Mouse (Mus musculus) erythroid progenitor cell, adult 5-6 weeks (primary cell): Measurements from ENCODE around the gene Sag. TPM values are rescaled to one million over a fixed set of nuclear protein-coding genes. Genes with fewer than 3 reads are reported as not detected.

Experiments used
- ATAC-seq: replicated peaks from 2 replicates; pipeline ENCODE4 v1.8.0; 2016; ENCODE audit warnings: moderate number of reproducible peaks, mild to moderate bottlenecking, moderate TSS enrichment, inconsistent platforms; ENCODE audit not compliant: poor library complexity, low FRiP score, severe bottlenecking
- total RNA-seq, 2 experiments: library from RNA; stranded (forward) in 1 of 2; stranded (reverse) in 1 of 2; fragments of 150-400 nt in 1 of 2; fragments of 186-747, 209-891 nt in 1 of 2; gene quantifications; 2 replicates each; pipeline versions ENCODE4 v1.2.3 to v1.2.4; 2015 to 2017; ENCODE audit warnings: low replicate concordance in 2 of 2

Sag gene
- total RNA-seq, 2 experiments from 2014 or later = 1.7 TPM; not detected in 1

- no peak for ATAC-seq
Measured at GRCm38 (mm10) chr1:87882554-87882953, 79.1 kb downstream of the Sag start.

- no peak for ATAC-seq
Measured at GRCm38 (mm10) chr1:87890960-87891359, 87.5 kb downstream of the Sag start.

- no peak for ATAC-seq
Measured at GRCm38 (mm10) chr1:87891634-87892033, 88.2 kb downstream of the Sag start.

GRCm38 (mm10) chr1:87892499-87892898, 89.0 kb downstream of the Sag start:
- ATAC-seq = no peak

GRCm38 (mm10) chr1:87893414-87893813, 89.9 kb downstream of the Sag start:
- ATAC-seq = no peak

Other genes with a start within 250 kb of the Sag start
- gene Ngef, start 229.8 kb upstream of the Sag start, total RNA-seq (2015; ENCODE audit: low replicate concordance) = not detected in 2 replicates
- gene Ngef, start 229.8 kb upstream of the Sag start, total RNA-seq (2017; ENCODE audit: low replicate concordance) = not detected in 2 replicates
- 23.1 and 27.0 TPM in 2 replicates for gene Inpp5d, start 183.4 kb upstream of the Sag start, total RNA-seq (2015; ENCODE audit: low replicate concordance)
- gene Inpp5d, start 183.4 kb upstream of the Sag start, total RNA-seq (2017; ENCODE audit: low replicate concordance) = 15.1 TPM in 2 replicates
- gene Atg16l1, start 47.8 kb upstream of the Sag start, total RNA-seq (2015; ENCODE audit: low replicate concordance) = 30.2 and 44.0 TPM in 2 replicates
- 79.1 and 166 TPM in 2 replicates for gene Atg16l1, start 47.8 kb upstream of the Sag start, total RNA-seq (2017; ENCODE audit: low replicate concordance)
- gene Dgkd, start 49.6 kb downstream of the Sag start, total RNA-seq (2015; ENCODE audit: low replicate concordance) = 23.1 and 29.3 TPM in 2 replicates
- gene Dgkd, start 49.6 kb downstream of the Sag start, total RNA-seq (2017; ENCODE audit: low replicate concordance) = 19.3 and 24.0 TPM in 2 replicates
- 5.4 and 5.8 TPM in 2 replicates for gene Usp40, start 204.9 kb downstream of the Sag start, total RNA-seq (2015; ENCODE audit: low replicate concordance)
- 1.2 and 2.2 TPM in 2 replicates for gene Usp40, start 204.9 kb downstream of the Sag start, total RNA-seq (2017; ENCODE audit: low replicate concordance)